Mouse (Mus musculus): ENCODE measurements at regions not wholly inside any gene's neighbourhood (a gene's known extent, or its start where the extent isn't known, plus 50 kb on each side); places are given as distances from the start of the nearest gene placed in this dataset.

DNA sequence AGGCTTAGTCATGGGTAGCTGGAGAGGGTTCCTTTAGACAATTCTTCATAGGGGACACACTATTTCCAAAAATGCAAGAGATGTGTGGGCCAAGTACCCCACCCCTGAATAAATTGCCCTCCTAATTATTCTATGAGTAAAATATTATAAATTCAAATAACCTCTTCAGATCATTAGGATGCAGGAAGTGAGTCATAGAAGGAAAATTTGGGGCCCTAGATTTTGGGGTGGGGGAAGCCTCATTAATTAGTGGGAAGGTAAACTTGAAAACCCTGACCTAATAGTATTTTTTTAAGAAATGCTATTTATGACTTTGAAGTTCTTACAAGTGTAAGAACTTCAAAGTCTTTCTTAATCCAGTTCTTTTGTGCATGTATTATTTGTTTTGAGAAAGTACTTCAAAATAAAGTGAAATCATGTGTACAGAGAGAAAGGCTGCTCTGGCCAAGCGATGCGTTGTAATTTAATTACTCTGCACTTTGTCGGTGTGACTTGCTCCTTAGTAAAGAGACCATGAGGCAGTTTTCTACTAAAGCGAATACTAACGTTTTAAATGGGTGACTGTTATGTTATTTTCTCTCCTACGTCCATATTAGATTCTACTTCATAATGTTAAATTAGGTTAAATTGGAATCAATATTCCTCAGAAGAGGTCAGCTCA, 200.6 kb downstream of the Tgfb2 start:
- DNase-seq (ENCODE audit: low spot score) = no peak

GRCm38 (mm10) chr1:186501726-186502125, 204.1 kb downstream of the Tgfb2 start:
- DNase-seq (ENCODE audit: low spot score) = no peak

DNA sequence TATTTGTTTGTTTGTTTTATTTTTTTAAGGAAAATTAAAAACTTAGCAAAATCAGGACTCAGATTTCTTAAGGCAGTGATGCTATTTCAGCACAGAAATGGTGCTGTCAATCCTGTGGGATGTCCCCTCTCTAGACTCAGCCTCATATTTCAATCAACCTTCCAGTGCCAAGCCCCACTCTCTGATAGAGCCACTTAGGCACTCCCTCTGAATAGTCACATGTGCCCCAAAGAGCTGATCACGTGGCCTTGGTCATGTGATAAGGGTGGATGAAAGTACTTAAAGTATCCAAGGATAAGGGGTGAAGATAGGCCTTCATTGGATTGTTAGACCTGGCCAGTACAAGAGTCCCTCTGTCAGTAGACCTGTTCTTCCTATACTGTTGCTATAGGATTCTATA, 207.9 kb downstream of the Tgfb2 start:
- DNase-seq (ENCODE audit: low spot score) = no peak

- DNase-seq (ENCODE audit: low spot score) = no peak
Measured at GRCm38 (mm10) chr1:186497333-186497732, 208.5 kb downstream of the Tgfb2 start.

GRCm38 (mm10) chr1:186494411-186494783, 211.4 kb downstream of the Tgfb2 start:
- no peak for DNase-seq (ENCODE audit: low spot score)

DNA sequence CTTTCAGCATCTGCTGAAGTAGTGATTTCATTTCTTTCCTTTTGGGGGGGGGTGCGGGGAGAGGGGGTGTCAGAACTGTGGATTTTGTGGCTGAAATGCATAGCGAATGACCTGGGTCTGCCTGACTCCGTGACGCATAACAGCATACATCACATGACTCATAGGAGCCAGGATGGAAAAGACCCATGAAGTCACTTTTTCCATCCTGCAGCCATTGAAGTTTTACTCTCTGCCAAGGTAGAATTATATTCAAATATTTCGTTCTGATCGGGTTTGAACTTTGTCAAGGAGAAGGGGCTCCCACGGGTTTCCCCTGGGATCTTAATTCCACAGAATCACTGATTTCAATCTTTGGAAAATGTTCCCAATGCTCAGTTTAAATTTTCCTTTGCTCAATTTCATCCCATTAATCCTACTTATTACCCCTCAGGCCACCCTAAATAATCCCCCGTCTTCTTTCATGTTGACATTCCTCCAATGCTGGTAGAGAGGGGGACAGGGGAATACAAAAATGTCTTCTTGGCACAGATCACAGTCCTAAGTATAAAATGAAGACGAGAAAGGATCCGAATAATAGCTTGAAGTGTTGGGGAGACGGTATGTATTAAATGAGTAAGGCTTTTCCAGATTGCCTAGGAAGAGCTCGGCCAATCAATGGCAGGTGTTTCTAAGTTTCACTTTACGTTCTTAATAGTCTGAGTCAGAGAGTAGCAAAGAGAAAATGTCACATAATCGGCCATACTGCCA, 212.0 kb downstream of the Tgfb2 start:
- DNase-seq (ENCODE audit: low spot score) = no peak

- DNase-seq (ENCODE audit: low spot score) = no peak
Measured at GRCm38 (mm10) chr1:186482177-186482576, 223.6 kb downstream of the Tgfb2 start.

GRCm38 (mm10) chr1:186480019-186480418, 225.8 kb downstream of the Tgfb2 start:
- DNase-seq (ENCODE audit: low spot score) = no peak

- DNase-seq (ENCODE audit: low spot score) = no peak
Measured at GRCm38 (mm10) chr1:186478428-186479238, 227.2 kb downstream of the Tgfb2 start.

GRCm38 (mm10) chr1:186474844-186475243, 230.9 kb downstream of the Tgfb2 start:
- DNase-seq (ENCODE audit: low spot score) = no peak

DNA sequence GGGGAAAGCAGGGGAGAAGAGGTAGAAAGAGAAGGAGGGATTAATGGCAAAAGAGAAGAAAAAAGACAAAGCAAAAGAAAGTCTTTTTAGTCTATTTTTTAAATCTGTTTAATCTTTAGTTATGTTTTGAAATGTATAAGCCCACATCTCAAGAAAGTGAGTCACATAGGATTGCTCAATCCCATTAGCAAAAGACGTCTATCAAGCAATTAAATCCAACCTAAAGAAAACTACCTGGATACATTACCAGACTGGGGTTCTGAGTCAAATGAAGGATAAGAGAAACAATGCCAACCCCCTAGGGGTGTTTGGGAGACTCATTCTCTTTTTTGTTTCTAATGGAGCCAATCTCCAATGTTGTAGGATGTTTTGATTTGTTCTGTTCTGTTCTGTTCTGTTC, 231.4 kb downstream of the Tgfb2 start:
- no peak for DNase-seq (ENCODE audit: low spot score)

DNA sequence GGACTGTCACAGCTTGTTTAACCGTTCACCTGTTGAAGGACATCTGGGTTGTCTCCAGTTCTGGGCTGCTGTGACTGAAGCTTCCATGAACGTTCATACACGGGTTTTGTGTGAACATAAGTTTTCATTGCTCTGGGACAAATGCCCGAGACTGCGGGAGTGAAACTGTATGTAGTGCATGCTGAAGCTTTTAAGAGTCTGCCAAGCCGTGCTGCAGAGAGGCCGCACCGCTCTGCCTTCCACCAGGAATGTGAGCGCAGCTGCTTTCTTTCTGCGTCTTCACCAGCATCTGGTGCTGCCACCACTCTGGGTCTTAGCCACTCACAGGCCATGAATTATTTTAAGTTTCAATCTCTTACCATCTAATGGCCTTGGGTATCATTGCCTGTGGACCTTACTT, 232.8 kb downstream of the Tgfb2 start:
- DNase-seq (ENCODE audit: low spot score) = no peak

DNA sequence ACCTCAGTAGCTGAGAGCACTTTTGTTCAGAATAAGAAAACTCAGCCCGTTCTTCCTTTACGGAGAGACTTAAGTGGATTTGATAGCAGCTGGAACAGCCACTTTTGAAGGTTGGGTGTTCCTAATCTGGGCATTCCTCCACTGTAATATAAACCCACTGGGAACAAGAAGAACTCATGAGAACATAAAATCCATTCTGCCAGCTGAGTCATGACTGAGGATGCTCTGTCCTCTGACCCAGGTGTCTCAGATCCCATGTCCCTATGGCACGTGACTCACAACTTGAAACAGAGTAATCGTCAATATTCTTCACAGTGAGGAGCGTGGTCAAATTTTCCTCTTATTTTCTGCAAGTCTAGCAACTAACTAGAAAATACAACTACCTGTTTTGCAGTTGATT, 240.3 kb downstream of the Tgfb2 start:
- no peak for DNase-seq (ENCODE audit: low spot score)

- no peak for DNase-seq (ENCODE audit: low spot score)
Measured at GRCm38 (mm10) chr1:186460742-186461141, 245.0 kb downstream of the Tgfb2 start.

- DNase-seq (ENCODE audit: low spot score) = no peak
Measured at GRCm38 (mm10) chr1:186458099-186458637, 247.6 kb downstream of the Tgfb2 start.

DNA sequence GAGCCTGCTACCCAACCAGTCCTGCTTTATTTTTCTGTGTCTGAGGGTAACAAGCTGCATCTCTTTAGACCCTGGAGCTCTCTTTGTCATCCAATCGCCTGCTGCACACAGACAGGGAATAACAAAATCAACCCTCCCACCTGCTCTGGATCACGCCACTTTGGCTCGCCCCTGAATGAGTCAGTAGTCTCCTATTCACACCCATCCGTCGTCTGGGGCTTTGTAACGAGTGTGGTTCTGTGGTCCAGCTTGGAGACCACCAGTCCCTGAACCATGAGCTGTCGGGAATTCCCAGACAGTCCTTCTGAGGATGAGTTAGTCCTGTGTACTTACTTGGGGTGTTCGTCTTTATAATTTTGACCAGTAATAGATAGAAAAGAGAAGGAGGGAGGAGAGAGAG, 248.7 kb downstream of the Tgfb2 start:
- DNase-seq (ENCODE audit: low spot score) = no peak

DNA sequence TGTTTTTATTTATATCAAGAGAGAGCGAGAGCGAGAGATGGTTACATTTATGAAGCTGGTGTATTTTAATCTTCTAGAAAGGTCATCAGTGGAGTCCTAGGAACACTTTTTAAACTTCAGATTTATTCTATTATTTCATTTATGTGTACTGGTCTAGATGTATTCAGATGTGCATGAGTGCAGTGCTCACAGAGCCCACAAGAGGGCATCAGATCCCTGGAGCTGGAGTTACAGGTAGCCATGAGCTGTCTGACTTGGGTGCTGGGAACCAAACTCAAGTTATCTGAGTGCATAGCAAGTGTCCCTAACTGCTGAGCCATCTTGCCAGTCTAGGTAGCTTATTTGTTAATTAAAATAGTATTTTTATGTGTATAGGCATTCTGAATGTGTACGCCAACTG, 249.7 kb downstream of the Tgfb2 start:
- DNase-seq (ENCODE audit: low spot score) = no peak

DNA sequence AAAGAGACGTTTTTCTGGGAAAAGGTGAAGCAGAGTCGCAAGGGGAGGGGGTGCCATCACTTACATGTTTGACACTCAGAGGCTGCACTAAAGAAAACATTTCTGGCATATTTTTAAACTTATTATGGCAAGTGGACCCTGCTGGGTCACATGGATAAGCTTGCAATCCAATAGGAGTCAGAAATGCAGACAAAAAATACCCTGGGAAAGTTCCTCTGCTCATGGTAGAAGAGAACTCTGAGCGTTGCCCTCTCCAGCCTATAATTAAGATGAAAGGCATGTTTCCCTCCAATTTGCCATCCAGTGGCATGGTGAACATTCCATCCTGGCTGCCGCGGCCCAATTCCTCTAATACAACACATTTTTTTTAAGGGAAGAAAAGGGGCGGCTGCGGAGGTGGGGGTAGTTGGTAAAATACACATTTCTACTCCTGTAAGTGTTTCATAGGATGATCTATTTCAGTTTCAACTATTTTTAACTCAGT, 250.6 kb downstream of the Tgfb2 start:
- DNase-seq (ENCODE audit: low spot score) = no peak

- no peak for DNase-seq (ENCODE audit: low spot score)
Measured at GRCm38 (mm10) chr1:186454393-186455085, 251.2 kb downstream of the Tgfb2 start.

GRCm38 (mm10) chr1:186448841-186449650, 256.7 kb downstream of the Tgfb2 start:
- DNase-seq (ENCODE audit: low spot score) = no peak

GRCm38 (mm10) chr1:186447521-186447920, 258.3 kb downstream of the Tgfb2 start:
- no peak for DNase-seq (ENCODE audit: low spot score)

Data from testis, postnatal 10 days (tissue).